Mouse (Mus musculus) lung, adult 2 months (tissue): Measurements from ENCODE around the gene Tmem135.

Source experiments
- CTCF ChIP-seq: fragments of 200-500 bp; IDR thresholded peaks from 2 replicates; pipeline ENCODE4 v1.5.1; 2011; ENCODE audit warnings: mild to moderate bottlenecking, low read length, control low read depth; ENCODE audit not compliant: insufficient read depth
- POLR2A ChIP-seq: fragments of 200-500 bp; IDR thresholded peaks from 2 replicates; pipeline ENCODE4 v1.6.1; 2011; ENCODE audit warnings: low read depth, mild to moderate bottlenecking, control low read depth, low read length, borderline replicate concordance; ENCODE audit errors: extremely low read depth

DNA sequence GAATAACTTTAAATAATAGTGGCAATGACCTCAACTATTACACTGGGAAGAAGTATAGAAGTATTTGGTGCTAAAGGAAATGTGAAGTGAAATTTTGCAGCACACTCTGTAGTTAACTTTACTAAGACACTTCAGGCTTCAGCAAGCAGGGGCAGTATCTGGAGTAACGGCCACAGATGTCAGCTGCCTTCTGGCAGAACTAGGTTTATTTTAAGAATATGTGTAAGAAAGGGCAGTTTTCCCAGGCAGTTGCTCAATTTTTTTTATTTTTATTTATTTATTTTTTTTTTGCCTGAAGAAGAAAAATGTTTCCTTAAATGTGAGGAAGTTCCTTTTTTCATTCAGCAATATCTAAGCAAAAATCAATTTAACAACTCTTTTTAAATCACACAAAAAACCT is 187.4 kb downstream of the Tmem135 start:
- TF ChIP-seq POLR2A (no peak), CTCF (no peak)
